Mouse (Mus musculus): ENCODE data around the gene Kcnj6. TPM values are rescaled to one million over a fixed set of nuclear protein-coding genes. Genes with fewer than 3 reads are reported as not detected.

Gene Kcnj6
- polyA plus RNA-seq, 1 experiment from 2014 or later: not detected

GRCm38 (mm10) chr16:94737359-94737687 is 260.2 kb downstream of the Kcnj6 start:
- Histone ChIP-seq H3K9ac (ENCODE audit: low read depth, low read length) (no peak overlapping the region), H3K4me1 (ENCODE audit: control insufficient read depth, insufficient read depth, low read length) (no peaks in the 10 kb centered on the region), H3K4me2 (ENCODE audit: low read depth, low read length) (no peak overlapping the region), H3K27ac (replicated peaks; ENCODE audit: low read depth, low read length) (no peak overlapping the region), H3K4me3 (ENCODE audit: low read depth, low read length) (no peak overlapping the region), H3K36me3 (ENCODE audit: control insufficient read depth, insufficient read depth, low read length) (no peaks in the 10 kb centered on the region), H3K27me3 (replicated peaks; ENCODE audit: control insufficient read depth, insufficient read depth, low read length) (no peaks in the 10 kb centered on the region), H3K9me3 (ENCODE audit: control insufficient read depth, low read length) (no peaks in the 10 kb centered on the region)
- ATAC-seq (ENCODE audit: low read depth): no peak
- no peak for DNase-seq (ENCODE audit: low spot score)
- 71% methylated on average over 1 of the region's 1 CpGs for WGBS

GRCm38 (mm10) chr16:94736462-94737358 is 260.8 kb downstream of the Kcnj6 start:
- no peak overlapping the region for H3K4me3 ChIP-seq (ENCODE audit: low read depth, low read length)
- 72% methylated on average over 8 of the region's 8 CpGs for WGBS
- H3K9ac ChIP-seq (ENCODE audit: low read depth, low read length): no peak overlapping the region
- H3K36me3 ChIP-seq (ENCODE audit: control insufficient read depth, insufficient read depth, low read length): no peaks in the 10 kb centered on the region
- no peaks in the 10 kb centered on the region for H3K27me3 ChIP-seq (replicated peaks; ENCODE audit: control insufficient read depth, insufficient read depth, low read length)
- no peaks in the 10 kb centered on the region for H3K9me3 ChIP-seq (ENCODE audit: control insufficient read depth, low read length)
- no peaks in the 10 kb centered on the region for H3K4me1 ChIP-seq (ENCODE audit: control insufficient read depth, insufficient read depth, low read length)
- no peak overlapping the region for H3K4me2 ChIP-seq (ENCODE audit: low read depth, low read length)
- DNase-seq (ENCODE audit: low spot score) (peak; percentile 30), ATAC-seq (ENCODE audit: low read depth) (no peak; the same call in 1 of the 2 replicates)
- H3K27ac ChIP-seq (replicated peaks; ENCODE audit: low read depth, low read length): no peak overlapping the region

GRCm38 (mm10) chr16:94735472-94735871 is 262.0 kb downstream of the Kcnj6 start:
- Histone ChIP-seq H3K27ac (replicated peaks; ENCODE audit: low read depth, low read length) (no peak overlapping the region), H3K4me1 (ENCODE audit: control insufficient read depth, insufficient read depth, low read length) (no peaks in the 10 kb centered on the region), H3K4me3 (ENCODE audit: low read depth, low read length) (no peak overlapping the region), H3K4me2 (ENCODE audit: low read depth, low read length) (no peak overlapping the region), H3K9ac (ENCODE audit: low read depth, low read length) (no peak overlapping the region), H3K27me3 (replicated peaks; ENCODE audit: control insufficient read depth, insufficient read depth, low read length) (no peaks in the 10 kb centered on the region), H3K36me3 (ENCODE audit: control insufficient read depth, insufficient read depth, low read length) (no peaks in the 10 kb centered on the region), H3K9me3 (ENCODE audit: control insufficient read depth, low read length) (no peaks in the 10 kb centered on the region)
- no peak for ATAC-seq (ENCODE audit: low read depth)
- no peak for DNase-seq (ENCODE audit: low spot score)
- 62% methylated on average over 3 of the region's 3 CpGs for WGBS

- Histone ChIP-seq H3K27ac (replicated peaks; ENCODE audit: low read depth, low read length) (no peak overlapping the region), H3K27me3 (replicated peaks; ENCODE audit: control insufficient read depth, insufficient read depth, low read length) (no peaks in the 10 kb centered on the region), H3K9me3 (ENCODE audit: control insufficient read depth, low read length) (0 out of 2 replicates have a peak, but pooled peaks cover 5% of the 10 kb centered on the region), H3K9ac (ENCODE audit: low read depth, low read length) (no peak overlapping the region), H3K4me2 (ENCODE audit: low read depth, low read length) (no peak overlapping the region), H3K4me1 (ENCODE audit: control insufficient read depth, insufficient read depth, low read length) (no peaks in the 10 kb centered on the region), H3K4me3 (ENCODE audit: low read depth, low read length) (no peak overlapping the region), H3K36me3 (ENCODE audit: control insufficient read depth, insufficient read depth, low read length) (no peaks in the 10 kb centered on the region)
- 69% methylated on average over 12 of the region's 12 CpGs for WGBS
- DNase-seq (ENCODE audit: low spot score): no peak
- no peak for ATAC-seq (ENCODE audit: low read depth)
Measured at GRCm38 (mm10) chr16:94731027-94731426, 266.5 kb downstream of the Kcnj6 start.

GRCm38 (mm10) chr16:94729236-94729635 is 268.3 kb downstream of the Kcnj6 start:
- H3K4me1 ChIP-seq (ENCODE audit: control insufficient read depth, insufficient read depth, low read length): peaks cover 8% of the 10 kb centered on the region; the same call in 1 of the 2 replicates
- no peak overlapping the region for H3K27ac ChIP-seq (replicated peaks; ENCODE audit: low read depth, low read length)
- no peak overlapping the region for H3K4me3 ChIP-seq (ENCODE audit: low read depth, low read length)
- H3K4me2 ChIP-seq (ENCODE audit: low read depth, low read length): no peak overlapping the region
- ATAC-seq (ENCODE audit: low read depth): no peak
- H3K27me3 ChIP-seq (replicated peaks; ENCODE audit: control insufficient read depth, insufficient read depth, low read length): no peaks in the 10 kb centered on the region
- DNase-seq (ENCODE audit: low spot score): no peak
- H3K9me3 ChIP-seq (ENCODE audit: control insufficient read depth, low read length): 0 out of 2 replicates have a peak, but pooled peaks cover 5% of the 10 kb centered on the region
- H3K36me3 ChIP-seq (ENCODE audit: control insufficient read depth, insufficient read depth, low read length): no peaks in the 10 kb centered on the region
- WGBS: 96% methylated on average over 6 of the region's 6 CpGs
- H3K9ac ChIP-seq (ENCODE audit: low read depth, low read length): no peak overlapping the region

- H3K9me3 ChIP-seq (ENCODE audit: control insufficient read depth, low read length): 0 out of 2 replicates have a peak, but pooled peaks cover 5% of the 10 kb centered on the region
- H3K4me2 ChIP-seq (ENCODE audit: low read depth, low read length): peak overlapping the region; percentile 86
- 3% methylated on average over 13 of the region's 18 CpGs for WGBS
- no peaks in the 10 kb centered on the region for H3K27me3 ChIP-seq (replicated peaks; ENCODE audit: control insufficient read depth, insufficient read depth, low read length)
- ATAC-seq (ENCODE audit: low read depth) (no peak), DNase-seq (ENCODE audit: low spot score) (peak; percentile 33)
- H3K4me3 ChIP-seq (ENCODE audit: low read depth, low read length): peak overlapping the region; percentile 49
- peaks cover 8% of the 10 kb centered on the region; the same call in 1 of the 2 replicates for H3K4me1 ChIP-seq (ENCODE audit: control insufficient read depth, insufficient read depth, low read length)
- H3K36me3 ChIP-seq (ENCODE audit: control insufficient read depth, insufficient read depth, low read length): no peaks in the 10 kb centered on the region
- H3K27ac ChIP-seq (replicated peaks; ENCODE audit: low read depth, low read length): peak overlapping the region; percentile 52
- peak overlapping the region; percentile 60 for H3K9ac ChIP-seq (ENCODE audit: low read depth, low read length)
Measured at GRCm38 (mm10) chr16:94724747-94725211, 272.7 kb downstream of the Kcnj6 start.

GRCm38 (mm10) chr16:94724061-94724596 is 273.4 kb downstream of the Kcnj6 start:
- under 1% methylated on average over 22 of the region's 23 CpGs for WGBS
- H3K4me2 ChIP-seq (ENCODE audit: low read depth, low read length): peak overlapping the region; percentile 86
- peak overlapping the region; percentile 60 for H3K9ac ChIP-seq (ENCODE audit: low read depth, low read length)
- ATAC-seq (ENCODE audit: low read depth) (peak; percentile 89), DNase-seq (ENCODE audit: low spot score) (peak; percentile 93)
- H3K9me3 ChIP-seq (ENCODE audit: control insufficient read depth, low read length): 0 out of 2 replicates have a peak, but pooled peaks cover 3% of the 10 kb centered on the region
- peak overlapping the region; percentile 49 for H3K4me3 ChIP-seq (ENCODE audit: low read depth, low read length)
- H3K27me3 ChIP-seq (replicated peaks; ENCODE audit: control insufficient read depth, insufficient read depth, low read length): no peaks in the 10 kb centered on the region
- peaks cover 8% of the 10 kb centered on the region; the same call in 1 of the 2 replicates for H3K4me1 ChIP-seq (ENCODE audit: control insufficient read depth, insufficient read depth, low read length)
- H3K27ac ChIP-seq (replicated peaks; ENCODE audit: low read depth, low read length): peak overlapping the region; percentile 52
- no peaks in the 10 kb centered on the region for H3K36me3 ChIP-seq (ENCODE audit: control insufficient read depth, insufficient read depth, low read length)

- DNase-seq (ENCODE audit: low spot score) (no peak), ATAC-seq (ENCODE audit: low read depth) (no peak)
- WGBS: 83% methylated on average over 12 of the region's 12 CpGs
- Histone ChIP-seq H3K27me3 (replicated peaks; ENCODE audit: control insufficient read depth, insufficient read depth, low read length) (no peaks in the 10 kb centered on the region), H3K9ac (ENCODE audit: low read depth, low read length) (no peak overlapping the region), H3K27ac (replicated peaks; ENCODE audit: low read depth, low read length) (no peak overlapping the region), H3K4me3 (ENCODE audit: low read depth, low read length) (no peak overlapping the region), H3K4me1 (ENCODE audit: control insufficient read depth, insufficient read depth, low read length) (peaks cover 8% of the 10 kb centered on the region; the same call in 1 of the 2 replicates), H3K4me2 (ENCODE audit: low read depth, low read length) (no peak overlapping the region), H3K36me3 (ENCODE audit: control insufficient read depth, insufficient read depth, low read length) (no peaks in the 10 kb centered on the region), H3K9me3 (ENCODE audit: control insufficient read depth, low read length) (no peaks in the 10 kb centered on the region)
Measured at GRCm38 (mm10) chr16:94722936-94723335, 274.6 kb downstream of the Kcnj6 start.

Measured in embryonic facial prominence, embryonic 14.5 days (tissue).